Mouse (Mus musculus): ENCODE measurements around the gene Llcfc1.

DNA sequence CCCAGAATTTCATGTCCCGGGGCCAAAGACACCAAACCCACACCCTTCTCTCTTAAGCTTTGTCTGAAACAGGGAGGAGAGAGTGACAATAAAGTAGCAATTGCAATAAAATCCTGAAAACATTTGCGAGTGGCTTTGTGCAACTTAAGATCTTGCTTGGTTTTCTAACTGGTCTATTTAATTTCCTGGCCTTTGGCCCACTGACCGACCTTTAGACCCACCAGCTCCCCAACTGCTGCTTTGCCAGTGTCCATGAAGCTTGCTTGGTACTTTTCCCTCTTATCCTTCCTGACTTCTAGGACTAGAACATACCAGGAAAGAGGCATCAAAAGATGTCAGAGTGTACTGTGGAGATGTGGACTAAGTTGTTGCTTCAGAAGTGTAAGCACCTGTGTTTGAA, 1.4 kb downstream of the Llcfc1 start:
- no peak for TF ChIP-seq CTCF (IDR thresholded peaks at IDR 0.05; ENCODE audit: low read depth, low read length)
- TF ChIP-seq POLR2A (IDR thresholded peaks at IDR 0.05; ENCODE audit: borderline replicate concordance, low read depth, low read length), result no peak
